12 mouse cellular contexts compared by ENCODE assay signal in the genomic region with DNA sequence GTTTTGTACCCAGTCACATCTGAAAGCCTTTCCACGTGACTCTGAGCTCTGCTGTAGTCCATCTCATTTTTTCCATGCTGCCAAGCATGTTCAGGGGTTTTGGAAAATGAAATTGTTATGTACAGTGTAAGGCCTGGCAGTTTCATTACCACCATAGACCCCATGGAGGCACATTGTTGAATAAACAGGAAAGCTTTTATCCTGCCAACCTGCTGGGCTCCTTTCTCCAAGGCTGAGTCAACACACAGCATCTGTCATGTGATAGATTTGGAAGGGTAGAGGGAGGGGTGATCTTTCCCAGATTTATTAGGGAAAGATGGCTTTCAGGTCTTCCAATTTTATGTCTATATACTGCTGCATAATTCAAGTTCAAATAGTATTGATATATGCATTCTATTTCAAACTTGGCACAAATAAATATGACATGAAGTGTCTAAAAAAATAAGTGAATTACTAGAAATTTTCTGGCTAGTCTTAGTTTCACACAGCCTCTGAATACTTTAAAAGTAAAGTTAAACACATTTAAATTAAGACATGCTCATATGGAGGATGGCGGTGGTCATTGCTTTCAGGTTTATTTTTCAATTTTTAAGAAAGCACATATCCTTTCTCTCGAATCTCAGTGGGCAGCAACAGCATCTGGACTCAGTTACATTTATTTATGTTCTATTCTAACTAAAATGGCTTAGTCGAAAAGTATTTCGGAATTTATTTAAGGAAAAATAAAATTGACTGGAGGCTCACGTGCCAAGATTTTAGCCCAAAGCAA.
"Had no signal": no experiment of that assay in that cellular context is flagged by ENCODE, and none has a peak within 500 bp of the region (broad histone marks: within the 10 kb centered on the region; RNA-seq: fewer than 3 reads in every experiment).

No protein-coding gene starts in this region.

- H3K27me3 ChIP-seq: liver, embryonic 13.5 days; midbrain, embryonic 13.5 days had no signal

- H3K4me2 ChIP-seq: liver, embryonic 13.5 days; midbrain, embryonic 13.5 days had no signal

- DNase-seq: kidney, adult 9 months; kidney, postnatal 4 days; liver; liver, embryonic 13.5 days; lung, adult 18-20 months; right cerebral cortex, postnatal 25 days; thymus, adult 18-20 months; thymus, postnatal 25 days had no signal

- ATAC-seq: midbrain, embryonic 13.5 days had no signal

- H3K9me3 ChIP-seq: liver, embryonic 13.5 days; midbrain, embryonic 13.5 days had no signal

- H3K4me3 ChIP-seq: layer of hippocampus, adult 2 months; liver, embryonic 13.5 days; midbrain, embryonic 13.5 days had no signal

- H3K27ac ChIP-seq: kidney, postnatal 0 days; layer of hippocampus, adult 2 months; liver, embryonic 13.5 days; midbrain, embryonic 13.5 days; stomach, postnatal 0 days had no signal

- H3K9ac ChIP-seq: liver, embryonic 13.5 days; midbrain, embryonic 13.5 days had no signal

- H3K36me3 ChIP-seq: liver, embryonic 13.5 days; midbrain, embryonic 13.5 days had no signal

- H3K4me1 ChIP-seq: liver, embryonic 13.5 days; midbrain, embryonic 13.5 days had no signal
